Mouse (Mus musculus) heart, postnatal 14 days (tissue): ENCODE results near the gene Slc43a3. TPM values are rescaled to one million over a fixed set of nuclear protein-coding genes. Genes with fewer than 3 reads are reported as not detected.

Experiments used
- DNase-seq, 2 experiments: peaks; one replicate each; pipeline ENCODE4 v3.0.0; 2021 to 2022
- intact Hi-C: fragments of 180-260 bp; cut with DNase I; formaldehyde crosslinking; loops from one replicate; pipeline ENCODE4 v1.15.1; 2025
- microRNA-seq, 2 experiments: library from miRNA; unstranded; fragments of <30 nt; microRNA quantifications; one replicate each; pipeline ENCODE4 v1.2.0; 2021 to 2022
- total RNA-seq, 2 experiments: library from RNA; stranded (reverse); gene quantifications; 2 replicates each; pipeline ENCODE4 v1.2.3; 2021

The Slc43a3 gene
- total RNA-seq, 2 experiments from 2014 or later, result 101 to 105 TPM

GRCm38 (mm10) chr2:84962906-84963507 lies 26.6 kb downstream of the Slc43a3 start:
- no peak for DNase-seq
- intact Hi-C loops, result no loop called here

GRCm38 (mm10) chr2:84964111-84964801 lies 27.9 kb downstream of the Slc43a3 start:
- DNase-seq, result no peak
- intact Hi-C loops, result no loop called here

- intact Hi-C loops, result no loop called here
- DNase-seq, result no peak
Measured at GRCm38 (mm10) chr2:84967318-84967991, 31.1 kb downstream of the Slc43a3 start.

- no peak for DNase-seq
- intact Hi-C loops, result no loop called here
Measured at GRCm38 (mm10) chr2:84975580-84975979, 39.2 kb downstream of the Slc43a3 start.

GRCm38 (mm10) chr2:84980188-84980587 lies 43.8 kb downstream of the Slc43a3 start, which contains the start of gene Prg2:
Gene Prg2 (plus strand): TSS chr2:84980461.
- intact Hi-C loops, result no loop called here
- DNase-seq, result no peak

- intact Hi-C loops, result no loop called here
Measured at GRCm38 (mm10) chr2:84987930-84988329, 51.6 kb downstream of the Slc43a3 start, which contains the start of gene Prg3. Gene Prg3 (plus strand): TSS chr2:84988215.

GRCm38 (mm10) chr2:84996376-84996775 lies 60.0 kb downstream of the Slc43a3 start:
- no peak for DNase-seq
- intact Hi-C loops, result no loop called here

More at GRCm38 (mm10) chr2:84987930-84988329, 51.6 kb downstream of the Slc43a3 start, which contains the start of gene Prg3:
- DNase-seq, result no peak

- DNase-seq, result peak in 1 of 2 experiments; percentile 24
- intact Hi-C loops, result no loop called here
Measured at GRCm38 (mm10) chr2:84999486-85000181, 63.3 kb downstream of the Slc43a3 start.

- DNase-seq, result peak in 1 of 2 experiments; percentile 17
- intact Hi-C loops, result no loop called here
Measured at GRCm38 (mm10) chr2:85001497-85001896, 65.1 kb downstream of the Slc43a3 start.

- intact Hi-C loops, result no loop called here
- DNase-seq, result no peak
Measured at GRCm38 (mm10) chr2:85002575-85002974, 66.2 kb downstream of the Slc43a3 start.

GRCm38 (mm10) chr2:85004341-85004740 lies 68.0 kb downstream of the Slc43a3 start:
- DNase-seq, result no peak
- intact Hi-C loops, result no loop called here

GRCm38 (mm10) chr2:85006600-85006999 lies 70.2 kb downstream of the Slc43a3 start:
- intact Hi-C loops, result loop anchor here (5.0 kb wide), 1 partner anchor 114 kb away; no protein-coding TSS in a partner anchor
- no peak for DNase-seq

- intact Hi-C loops, result loop anchor here (1.0 to 5.0 kb wide), 3 partner anchors 51 to 139 kb away; no protein-coding TSS in a partner anchor
- peak in 1 of 2 experiments; percentile 40 for DNase-seq
Measured at GRCm38 (mm10) chr2:85007729-85008128, 71.3 kb downstream of the Slc43a3 start.

Small RNA genes within 50 kb of the gene (microRNA-seq; reads per million reads assigned to microRNA genes)
- 0 reads per million in 2 experiments for gene Gm24332

Other genes starting within 250 kb of the Slc43a3 start
- 10 to 100 TPM; 57.7 to 62.4 TPM for gene Zdhhc5, start 221.4 kb upstream of the Slc43a3 start, total RNA-seq
- 1 to 10 TPM; 4.9 to 5.8 TPM for gene Clp1, start 209.2 kb upstream of the Slc43a3 start, total RNA-seq
- 1 to 10 TPM in 1 of 2 experiments, under 1 TPM in 1; 0.93 to 1.3 TPM for gene Ypel4, start 202.5 kb upstream of the Slc43a3 start, total RNA-seq
- 1 to 10 TPM; 1.6 to 2.2 TPM for gene Gm19426, start 192.9 kb upstream of the Slc43a3 start, total RNA-seq
- gene Serping1, start 161.1 kb upstream of the Slc43a3 start, total RNA-seq, result 10 to 100 TPM; 58.8 to 72.1 TPM
- gene Ube2l6, start 137.8 kb upstream of the Slc43a3 start, total RNA-seq, result 10 to 100 TPM; 67.6 to 87.8 TPM
- under 1 TPM in 1 of 2 experiments, not detected in 1; 0.14 TPM for gene Smtnl1, start 113.9 kb upstream of the Slc43a3 start, total RNA-seq
- 100 to 1,000 TPM in 1 of 2 experiments, 10 to 100 TPM in 1; 78.1 to 101 TPM for gene Timm10, start 109.6 kb upstream of the Slc43a3 start, total RNA-seq
- gene Slc43a1, start 97.7 kb upstream of the Slc43a3 start, total RNA-seq, result 1 to 10 TPM; 2.9 to 3.6 TPM
- 1 to 10 TPM; 4.7 to 4.9 TPM for gene Rtn4rl2, start 49.9 kb upstream of the Slc43a3 start, total RNA-seq
- gene Prg2, start 43.9 kb downstream of the Slc43a3 start, total RNA-seq, result not detected
- gene Prg3, start 51.6 kb downstream of the Slc43a3 start, total RNA-seq, result not detected
- 10 to 100 TPM; 43.7 to 46.1 TPM for gene Ssrp1, start 100.7 kb downstream of the Slc43a3 start, total RNA-seq
- under 1 TPM; 0.14 to 0.24 TPM for gene P2rx3, start 100.9 kb downstream of the Slc43a3 start, total RNA-seq
- gene Tnks1bp1, start 111.4 kb downstream of the Slc43a3 start, total RNA-seq, result 10 to 100 TPM; 84.7 to 87.5 TPM
- gene Aplnr, start 199.6 kb downstream of the Slc43a3 start, total RNA-seq, result 100 to 1,000 TPM in 1 of 2 experiments, 10 to 100 TPM in 1; 93.4 to 104 TPM